Mouse (Mus musculus): ENCODE results near the gene Eps8l2.

Eps8l2 gene

DNA sequence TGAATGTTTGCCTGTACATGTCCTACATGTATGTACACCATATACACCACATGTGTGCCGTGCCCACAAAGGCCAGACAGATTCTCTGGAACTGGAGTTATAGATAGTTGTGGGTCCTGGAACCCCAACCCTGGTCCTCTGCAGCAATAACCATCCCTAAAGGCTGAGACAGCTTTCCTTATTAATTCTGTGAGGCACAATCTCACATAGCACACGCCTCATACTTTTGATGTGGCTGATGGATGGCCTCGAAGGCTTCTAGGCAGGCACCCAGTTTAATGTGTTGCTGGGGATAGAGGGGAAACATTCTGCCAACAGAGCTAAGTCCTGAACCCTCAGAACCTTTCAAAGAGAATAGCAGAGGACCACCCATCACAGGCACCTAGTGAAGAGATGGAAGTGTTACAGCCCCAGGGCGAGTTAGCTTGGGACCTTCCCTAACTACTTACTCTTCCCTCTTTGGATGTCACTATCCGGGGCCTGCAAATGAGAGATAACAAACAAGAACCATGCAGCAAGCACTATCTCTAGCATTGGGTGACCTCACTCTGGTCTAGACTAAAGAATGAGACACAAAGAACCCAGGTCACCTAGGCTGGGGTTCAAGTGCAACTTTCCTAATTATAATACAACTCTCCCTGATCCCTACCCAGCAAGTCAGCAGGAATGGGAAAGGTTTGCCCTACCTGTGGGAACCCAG, 25.8 kb downstream of the Eps8l2 start:
- DNase-seq (ENCODE audit: low read depth, low spot score), result no peak

DNA sequence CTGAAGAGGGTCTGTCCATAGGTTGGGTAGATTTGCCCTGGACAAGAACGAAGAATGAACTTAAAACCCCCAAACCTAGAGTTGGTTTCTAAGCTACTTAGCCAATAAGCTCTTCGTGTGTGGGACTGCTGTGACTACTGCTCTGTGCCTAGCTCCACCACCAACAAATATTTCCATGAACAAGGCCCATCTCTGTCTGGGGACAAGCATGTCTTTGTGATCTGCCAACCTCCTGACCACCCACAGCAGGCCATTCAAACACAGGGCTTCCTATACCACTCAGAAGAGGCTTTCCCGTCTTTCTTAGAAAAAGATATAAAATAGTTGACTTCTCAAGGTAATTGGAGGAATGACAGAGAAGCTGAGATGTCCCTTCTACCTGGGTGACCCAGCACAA, 26.4 kb downstream of the Eps8l2 start:
- no peak for DNase-seq (ENCODE audit: low read depth, low spot score)

DNA sequence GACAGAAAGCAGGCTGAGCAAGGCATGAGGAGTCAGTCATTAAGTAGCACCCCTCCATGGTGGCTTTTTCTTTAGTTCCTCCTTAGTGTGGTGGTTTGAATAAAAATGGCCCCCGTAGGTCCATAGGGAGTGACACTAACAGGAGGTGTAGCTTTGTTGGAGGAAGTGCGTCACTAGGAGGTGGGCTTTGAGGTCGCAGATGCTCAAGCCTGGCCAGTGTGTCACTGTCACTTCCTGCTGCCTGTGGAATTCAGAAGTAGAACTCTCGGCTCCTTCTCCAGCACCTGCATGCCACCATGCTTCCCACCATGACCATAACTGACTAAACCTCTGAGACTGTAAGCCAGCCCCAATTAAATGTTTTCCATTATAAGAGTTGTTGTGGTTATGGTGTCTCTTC, 28.7 kb downstream of the Eps8l2 start:
- no peak for DNase-seq (ENCODE audit: low read depth, low spot score)

DNA sequence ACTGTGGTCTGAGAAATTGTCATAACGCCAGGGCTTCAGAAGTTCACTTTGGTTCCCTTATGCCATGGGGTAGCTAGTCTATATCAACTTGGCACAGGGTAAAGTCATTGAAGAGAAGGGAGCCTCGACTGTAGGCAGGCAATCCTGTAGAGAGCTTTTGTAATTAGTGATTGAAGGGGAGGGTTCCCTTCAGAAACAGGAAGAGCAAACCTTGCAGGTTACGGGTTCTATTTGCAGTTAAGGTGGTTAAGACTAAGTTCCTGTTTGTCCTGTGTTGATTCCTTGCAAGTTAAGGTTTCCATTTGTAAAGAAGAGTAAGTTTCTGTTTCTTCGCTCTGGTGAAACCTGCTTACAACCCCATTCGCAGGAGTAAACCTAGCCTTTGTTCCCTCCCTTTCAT, 31.2 kb downstream of the Eps8l2 start:
- DNase-seq (ENCODE audit: low read depth, low spot score), result no peak

DNA sequence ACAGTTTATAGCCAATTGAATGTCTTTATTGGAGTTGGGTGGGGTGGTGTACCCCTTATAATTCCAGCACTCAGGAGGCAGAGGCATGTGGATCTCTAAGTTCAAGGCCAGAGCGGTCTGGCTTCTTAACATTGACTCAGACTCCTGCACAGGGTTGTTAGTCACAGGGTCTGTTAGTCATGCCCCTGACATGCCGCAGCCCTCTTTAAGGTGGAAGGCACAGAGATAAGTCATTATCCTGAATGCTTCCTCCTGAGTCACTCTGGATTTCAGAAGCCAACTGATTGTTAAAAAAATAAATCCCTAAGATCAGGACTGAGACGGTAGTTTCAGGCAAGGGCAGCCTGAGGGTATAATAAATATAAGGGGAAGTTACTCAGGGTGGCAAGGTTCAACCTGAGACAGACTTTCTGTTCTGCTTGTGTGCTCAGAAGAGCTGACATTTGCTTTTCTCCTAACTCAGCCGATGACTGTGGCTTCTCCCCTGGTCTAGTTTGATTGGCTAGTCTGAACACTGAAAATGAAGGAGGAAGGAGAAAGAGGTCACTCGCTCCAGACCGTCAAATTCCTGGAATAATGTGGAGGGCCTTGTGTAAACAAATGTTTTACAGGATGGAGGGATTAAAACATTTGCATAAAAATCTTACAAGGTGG, 33.4 kb downstream of the Eps8l2 start:
- no peak for DNase-seq (ENCODE audit: low read depth, low spot score)

DNA sequence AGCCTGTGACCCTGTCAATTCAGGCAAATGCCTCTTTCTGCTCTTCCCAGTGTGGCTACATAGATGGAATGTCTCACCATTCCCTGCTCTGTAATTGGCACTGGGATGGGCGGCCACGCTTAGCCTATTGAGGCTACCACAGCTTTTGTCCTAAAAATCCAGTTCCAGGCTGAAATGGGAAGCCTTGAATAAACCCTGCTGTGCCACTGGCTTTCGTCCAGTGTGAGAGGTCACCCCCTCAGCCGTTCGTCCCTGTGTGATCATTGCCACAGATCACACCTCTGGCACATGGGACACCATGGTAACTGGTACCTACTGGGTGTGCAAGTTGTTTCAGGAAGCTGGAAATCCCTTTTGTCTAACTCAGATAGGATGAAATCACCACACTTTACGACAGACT, 34.9 kb downstream of the Eps8l2 start:
- no peak for DNase-seq (ENCODE audit: low read depth, low spot score)

DNA sequence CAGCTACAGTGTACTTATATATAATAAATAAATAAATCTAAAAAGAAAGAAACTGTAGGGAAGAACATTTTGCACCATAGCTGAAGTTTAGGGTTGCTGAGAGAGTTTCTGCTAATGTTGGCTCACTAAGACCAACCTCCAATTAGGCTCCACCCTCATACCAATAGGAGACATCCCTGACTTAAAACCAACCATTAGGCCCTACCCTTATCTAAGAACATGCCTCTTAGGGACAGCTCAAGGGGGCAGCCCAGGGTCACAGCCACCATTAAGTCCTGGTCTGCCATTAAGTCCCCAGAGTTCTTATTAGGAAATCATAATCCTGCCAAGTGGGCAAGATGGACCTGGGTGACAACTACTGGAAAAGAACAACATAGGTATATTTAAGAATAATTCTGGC, 35.7 kb downstream of the Eps8l2 start:
- no peak for DNase-seq (ENCODE audit: low read depth, low spot score)

DNA sequence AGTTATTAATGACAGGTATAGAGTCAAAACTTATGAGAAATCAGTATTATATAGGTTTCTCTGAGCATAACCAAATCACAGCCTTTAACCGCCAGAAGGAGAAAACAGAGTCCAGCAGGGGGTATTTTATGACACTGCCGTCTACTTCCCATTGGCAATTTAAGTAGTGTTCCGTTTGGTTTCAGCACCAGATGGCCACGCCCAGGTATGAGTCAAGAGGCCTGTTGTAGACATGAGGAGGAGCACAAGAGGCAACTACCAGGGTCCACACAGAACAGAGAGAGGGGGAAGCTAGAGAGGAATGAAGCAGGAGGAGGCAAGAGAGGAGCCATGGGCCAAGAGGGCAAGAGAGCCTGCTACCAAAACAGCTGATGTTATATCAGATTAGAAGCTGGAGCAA, 40.9 kb downstream of the Eps8l2 start:
- DNase-seq (ENCODE audit: low read depth, low spot score), result no peak

DNA sequence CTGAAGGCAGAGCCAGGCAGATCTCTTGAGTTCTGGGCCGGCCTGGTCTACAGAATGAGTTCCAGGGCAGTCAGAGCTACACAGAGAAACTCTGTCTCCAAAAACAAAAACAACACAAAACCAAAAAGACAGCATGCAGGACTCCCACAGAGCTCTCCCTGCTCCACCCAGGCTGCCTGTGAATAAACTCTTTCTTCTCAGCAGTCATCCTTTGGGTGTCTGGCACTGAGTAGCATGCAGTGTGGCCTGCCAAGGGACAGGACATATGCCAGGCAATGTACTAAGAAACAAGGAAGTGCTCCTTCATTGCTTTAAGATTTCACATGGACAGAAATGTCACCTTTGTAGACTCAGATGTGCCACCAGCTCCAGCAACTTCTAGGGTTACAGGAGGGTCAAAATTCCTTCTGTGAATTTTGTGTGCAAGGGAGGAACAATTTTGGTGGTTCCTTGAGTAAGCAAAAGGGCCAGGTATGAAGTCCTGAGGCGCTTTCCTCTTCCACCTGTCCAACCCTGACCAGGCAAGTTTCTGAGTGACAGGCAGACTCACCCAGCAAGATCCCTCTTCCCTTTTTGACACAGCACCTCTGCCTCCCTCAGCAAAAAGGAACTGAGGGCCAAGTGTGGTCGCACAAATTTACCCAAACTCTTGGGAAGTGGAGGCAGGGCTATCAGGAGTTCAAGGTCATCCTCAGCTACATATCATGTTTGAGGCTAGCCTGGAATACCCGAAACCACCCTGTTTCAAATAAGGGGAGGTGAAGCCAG, 42.6 kb downstream of the Eps8l2 start:
- DNase-seq (ENCODE audit: low read depth, low spot score), result no peak

DNA sequence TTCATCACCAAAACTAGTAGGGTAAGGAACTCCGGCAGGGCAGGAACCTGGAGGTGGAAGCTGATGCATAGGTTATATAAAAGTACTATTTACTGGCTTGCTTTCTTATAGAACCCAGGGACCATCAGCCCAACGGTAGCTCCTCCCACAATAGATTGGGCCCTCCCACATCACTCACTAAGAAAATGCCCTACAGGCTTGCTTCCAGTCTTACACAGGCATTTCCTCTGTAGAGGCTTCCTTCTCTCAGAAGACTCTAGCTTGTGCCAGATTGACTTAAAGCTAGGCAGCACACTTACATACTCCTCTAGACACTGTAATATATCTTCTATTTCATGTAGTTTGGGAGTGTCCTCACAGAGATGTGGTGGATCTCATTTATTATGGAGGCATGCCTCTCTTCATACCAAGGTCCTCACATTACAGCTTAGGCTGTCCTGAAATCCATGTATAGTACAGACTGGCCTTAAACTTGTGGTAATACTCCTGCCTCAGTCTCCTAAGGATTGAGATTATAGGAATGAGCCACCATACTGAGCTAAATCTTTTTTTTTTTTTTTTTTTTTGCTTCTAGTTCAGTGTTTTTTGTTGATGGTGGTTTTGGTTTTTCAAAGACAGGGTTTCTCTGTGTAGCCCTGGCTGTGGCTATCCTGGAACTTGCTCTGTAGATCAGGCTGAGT, 49.3 kb downstream of the Eps8l2 start:
- no peak for DNase-seq (ENCODE audit: low read depth, low spot score)

DNA sequence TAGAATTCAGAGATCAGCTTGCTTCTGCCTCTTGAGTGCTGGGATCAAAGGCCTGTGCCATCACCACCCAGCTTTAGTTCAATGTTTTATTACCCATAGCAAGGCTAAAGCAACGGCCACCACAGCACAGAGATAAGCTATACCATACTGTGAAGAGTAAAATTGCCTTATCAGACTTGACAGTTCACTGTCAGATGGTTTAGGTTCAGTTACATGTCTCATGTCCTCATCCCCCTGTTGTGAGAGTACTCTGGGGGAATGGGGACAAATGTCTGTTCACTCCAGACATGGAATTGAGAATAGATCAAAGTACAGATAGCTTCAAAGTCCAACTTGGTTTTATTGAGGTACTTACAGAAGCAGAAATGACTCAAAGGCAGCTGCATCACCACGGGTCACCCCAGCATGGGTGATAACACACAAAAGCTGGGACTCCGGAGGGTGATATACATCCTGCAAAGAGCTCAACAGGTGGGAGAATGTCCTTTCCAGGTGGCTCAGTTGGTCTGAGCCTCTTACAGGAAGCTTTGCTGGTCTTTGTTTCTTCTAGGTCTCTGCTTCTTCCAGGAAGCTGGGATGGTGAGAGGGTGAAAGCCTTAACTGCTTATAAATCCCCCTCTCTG, 49.9 kb downstream of the Eps8l2 start:
- DNase-seq (ENCODE audit: low read depth, low spot score), result no peak

DNA sequence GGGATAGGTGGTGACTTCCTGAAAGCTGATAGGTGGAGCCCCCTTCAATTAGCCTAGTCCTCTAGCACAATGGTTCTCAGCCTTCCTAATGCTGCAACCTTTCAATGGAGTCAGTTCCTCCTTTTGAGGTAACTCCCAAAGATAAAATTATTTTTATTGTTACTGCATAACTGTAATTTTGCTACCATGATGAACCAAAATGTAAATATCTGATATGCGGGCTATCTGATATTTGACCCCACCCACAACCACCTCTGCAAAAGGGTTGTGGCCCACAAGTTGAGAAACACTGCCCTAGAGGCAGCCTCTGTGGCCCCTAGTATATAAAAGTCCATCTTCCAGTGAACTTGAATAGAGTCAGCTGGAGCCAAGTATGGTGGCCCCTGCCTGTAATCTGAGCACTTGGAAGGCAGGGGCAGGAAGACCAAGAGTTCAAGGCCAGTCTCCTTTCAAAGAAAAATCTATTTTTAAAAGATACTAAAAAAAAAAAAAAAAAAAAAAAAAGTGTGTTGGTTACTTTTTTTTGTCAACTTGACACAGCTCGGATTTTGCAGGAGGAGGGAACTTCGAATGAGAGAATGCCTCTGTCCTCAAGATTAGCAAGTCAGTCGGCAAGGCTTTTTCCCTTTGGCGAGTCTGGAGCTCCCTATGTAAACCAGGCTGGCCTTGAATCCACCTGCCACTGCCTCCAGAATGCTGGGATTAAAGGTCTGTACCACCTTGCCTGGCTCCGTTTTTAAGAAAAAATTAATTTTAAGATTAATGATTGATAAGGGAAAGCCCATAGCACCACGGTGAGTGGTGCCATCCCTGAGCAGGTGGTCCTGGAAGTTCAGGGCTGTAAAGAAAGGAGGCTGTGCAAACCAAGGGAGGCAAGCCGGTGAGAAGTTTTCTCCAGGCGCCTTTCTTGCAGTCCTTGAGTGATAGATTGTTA, 51.9 kb downstream of the Eps8l2 start:
- DNase-seq (ENCODE audit: low read depth, low spot score), result no peak

DNA sequence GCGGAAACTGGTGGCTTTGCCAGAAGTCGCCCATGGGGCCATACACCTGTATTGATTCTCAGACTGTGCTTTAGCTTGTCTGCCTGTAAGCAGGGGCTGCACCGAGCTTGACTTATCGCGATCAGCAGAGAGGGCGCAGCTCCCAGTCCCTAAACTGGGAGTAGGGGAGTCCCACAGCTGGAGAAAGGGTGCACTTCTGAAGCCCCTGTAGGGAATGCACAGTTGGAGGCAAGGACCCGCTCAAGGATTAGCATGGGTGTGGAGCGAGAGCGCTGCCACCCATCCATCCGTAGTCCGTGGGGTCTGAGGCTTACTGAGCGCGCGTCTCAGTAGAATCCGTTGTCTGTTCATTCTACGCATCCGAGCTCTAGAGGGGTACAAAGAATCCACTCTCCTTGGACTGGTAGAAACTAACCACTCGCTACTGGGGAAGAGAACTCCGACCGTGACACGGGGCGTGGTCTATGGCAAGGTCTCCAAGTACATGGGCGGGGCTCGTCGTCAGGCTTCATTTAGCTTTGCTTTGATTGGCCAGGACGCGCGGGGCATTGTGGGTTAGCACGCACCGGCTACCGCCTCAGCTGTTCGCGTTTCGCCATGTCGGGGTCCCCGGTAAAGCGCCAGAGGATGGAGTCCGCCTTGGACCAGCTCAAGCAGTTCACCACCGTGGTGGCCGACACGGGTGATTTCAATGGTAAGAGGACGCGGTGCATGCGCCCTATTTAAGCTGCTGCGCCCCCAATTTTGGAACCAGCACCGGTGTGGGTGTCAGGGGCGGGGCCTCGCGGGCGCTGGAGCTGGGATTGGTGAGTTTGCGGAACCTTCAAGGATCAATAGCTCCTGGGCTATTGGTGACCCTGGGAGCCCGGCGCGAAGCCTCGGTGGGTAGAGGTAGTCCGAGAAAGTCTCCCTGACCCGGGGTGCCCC, 53.2 kb downstream of the Eps8l2 start, which contains the start of gene Taldo1:
Gene Taldo1 (plus strand): TSS at position 575 of the 927 bp plus-strand sequence.
- DNase-seq (ENCODE audit: low read depth, low spot score), result no peak

DNA sequence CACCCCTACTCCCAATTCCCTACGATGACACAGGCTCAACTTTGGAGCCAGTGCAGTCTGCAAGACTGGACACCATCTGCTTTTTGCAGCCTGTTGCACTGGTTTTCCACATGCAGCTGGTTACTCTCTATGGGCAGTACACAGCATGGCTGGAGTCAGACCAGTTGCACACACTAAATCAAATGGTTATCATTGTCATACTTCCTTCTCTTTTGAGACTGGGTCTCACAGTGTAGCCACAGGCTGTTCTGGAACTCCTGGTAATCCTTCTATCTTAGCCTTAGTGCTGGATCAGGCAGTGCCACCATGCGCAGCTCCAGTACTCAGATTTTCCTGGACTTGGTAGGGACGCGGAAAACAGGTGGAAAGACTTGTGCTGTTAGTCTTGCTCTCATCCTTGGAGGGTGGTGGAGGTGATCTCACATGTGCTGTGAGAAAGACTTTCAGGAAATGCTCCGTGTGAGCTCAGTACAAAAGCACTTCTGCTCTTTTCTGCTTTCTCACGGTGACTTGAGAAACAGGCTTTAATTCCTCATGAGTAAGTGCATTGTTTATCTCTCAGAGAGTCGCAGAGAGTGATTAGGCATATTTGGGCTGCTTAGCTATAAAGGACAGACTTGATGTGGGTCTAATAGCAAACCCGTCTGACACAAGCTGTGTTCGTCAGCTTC, 54.0 kb downstream of the Eps8l2 start:
- DNase-seq (ENCODE audit: low read depth, low spot score), result no peak

DNA sequence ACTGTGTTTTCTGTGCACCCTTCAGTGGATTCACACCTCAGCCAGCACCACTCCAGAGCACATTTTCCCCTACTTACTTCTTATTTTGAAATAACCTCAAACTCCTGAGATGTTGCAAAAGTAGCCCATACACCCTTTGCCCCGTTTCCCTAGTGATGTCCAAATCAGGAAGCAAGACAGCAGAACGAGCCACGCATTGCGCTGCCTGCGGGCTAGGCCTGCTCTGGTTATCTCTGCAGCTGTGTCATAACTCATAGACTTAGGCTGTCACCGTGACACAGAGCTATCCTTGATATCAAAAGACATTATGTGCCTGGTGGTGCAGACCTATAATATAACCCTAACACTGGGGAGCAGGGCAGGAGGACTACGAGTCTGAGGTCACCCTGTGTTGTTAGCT, 55.5 kb downstream of the Eps8l2 start:
- DNase-seq (ENCODE audit: low read depth, low spot score), result no peak

DNA sequence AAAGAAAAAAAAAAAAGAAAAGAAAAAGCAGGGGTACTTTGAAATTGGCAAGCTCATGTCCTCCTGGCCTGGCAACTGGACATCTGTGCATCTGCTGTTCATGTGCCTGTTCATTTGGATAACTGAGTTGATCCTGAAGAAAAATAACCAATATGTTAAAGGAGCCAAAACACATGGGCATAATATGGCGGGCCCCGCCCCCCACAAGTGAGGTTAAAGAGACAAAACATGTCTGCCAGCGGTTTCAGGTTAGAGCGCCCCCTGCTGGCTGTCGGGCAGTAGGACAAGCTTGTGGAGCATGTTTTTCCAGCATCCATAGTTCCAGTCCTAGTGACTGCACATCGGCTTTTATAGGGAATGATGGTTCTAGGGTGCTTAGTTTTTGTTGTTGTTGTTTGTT, 56.1 kb downstream of the Eps8l2 start:
- no peak for DNase-seq (ENCODE audit: low read depth, low spot score)

DNA sequence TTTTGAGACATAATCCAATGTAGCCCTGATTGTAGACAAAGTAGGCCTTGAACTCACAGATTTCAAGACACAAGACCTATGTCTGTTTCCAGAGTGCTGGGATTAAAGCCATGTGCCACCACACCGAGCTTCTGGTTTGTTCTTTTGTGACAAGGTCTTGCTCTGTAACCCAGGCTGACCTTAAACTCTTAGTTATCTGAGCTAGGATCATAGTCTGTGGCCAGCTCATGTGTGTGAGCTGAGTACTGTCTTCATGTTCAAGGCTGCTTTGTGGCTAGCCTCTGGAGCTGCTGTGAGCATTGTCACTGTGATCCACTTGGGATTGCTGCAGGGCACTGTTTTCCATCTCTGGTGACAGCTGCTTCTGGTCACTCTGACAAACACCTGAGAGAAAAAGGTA, 56.7 kb downstream of the Eps8l2 start:
- no peak for DNase-seq (ENCODE audit: low read depth, low spot score)

DNA sequence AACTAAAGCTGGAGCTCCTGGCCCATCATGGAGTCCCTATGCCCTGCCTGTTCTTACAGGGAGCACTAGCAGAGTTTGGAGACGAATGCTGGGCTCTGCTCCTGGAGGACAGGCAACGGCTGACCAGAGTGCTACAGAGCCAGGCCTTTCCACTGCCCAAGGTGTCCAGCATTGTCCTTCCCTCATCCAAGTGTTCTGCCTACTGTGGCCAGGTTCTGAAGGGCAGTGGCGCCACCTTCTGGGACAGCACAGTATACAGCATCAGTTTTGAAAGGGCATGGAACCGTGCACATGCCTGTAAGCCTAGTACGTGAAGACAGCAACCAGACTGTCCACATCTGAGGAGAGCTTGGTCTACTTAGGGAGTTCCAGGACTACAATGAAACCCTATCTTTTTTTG, 64.6 kb downstream of the Eps8l2 start:
- DNase-seq (ENCODE audit: low read depth, low spot score), result no peak

DNA sequence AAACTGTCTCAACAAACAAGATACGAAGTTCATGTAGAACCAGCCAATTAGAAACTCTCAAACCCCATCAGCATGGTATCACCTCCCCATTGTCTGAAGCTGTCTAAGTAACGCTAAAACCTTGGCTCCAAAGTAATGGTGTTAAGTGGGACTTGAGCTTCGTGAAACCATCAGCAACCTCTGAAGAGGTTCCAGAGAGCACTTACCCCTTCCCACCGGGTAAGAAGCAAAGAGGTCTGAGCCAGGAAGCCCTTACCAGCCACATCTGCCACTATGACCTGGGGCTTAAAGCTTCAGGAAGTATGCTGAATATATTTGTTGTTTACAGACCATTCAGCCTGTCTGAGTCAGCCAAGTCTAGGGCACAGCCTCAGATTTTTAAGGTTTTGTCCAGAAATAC, 66.8 kb downstream of the Eps8l2 start:
- DNase-seq (ENCODE audit: low read depth, low spot score), result no peak

Measured in brain, embryonic 18.5 days (tissue).